Mouse (Mus musculus) CD4-positive, CD25-positive, alpha-beta regulatory T cell, adult 4 months (primary cell): ENCODE data around the gene Rpl10a. TPM values are rescaled to one million over a fixed set of nuclear protein-coding genes. Genes with fewer than 3 reads are reported as not detected.
A peak's percentile ranks its signal among the peaks of the same experiment; 100 is the strongest.
"Not testable (repeated sequence)": the region's sequence is repeated elsewhere in the genome, so short reads cannot be mapped to it uniquely, and the experiment has no call there.

Experiments used
- ATAC-seq: one replicate; pipeline ENCODE4 v1.8.0; 2017
- polyA plus RNA-seq, 2 experiments: library from polyadenylated mRNA; unstranded; fragments of 100-300 nt; shearing (Covaris generic); gene quantifications; one replicate each; pipeline ENCODE4 v1.2.1; 2017

Rpl10a gene
- polyA plus RNA-seq, 2 experiments from 2014 or later, result 798 to 811 TPM

DNA sequence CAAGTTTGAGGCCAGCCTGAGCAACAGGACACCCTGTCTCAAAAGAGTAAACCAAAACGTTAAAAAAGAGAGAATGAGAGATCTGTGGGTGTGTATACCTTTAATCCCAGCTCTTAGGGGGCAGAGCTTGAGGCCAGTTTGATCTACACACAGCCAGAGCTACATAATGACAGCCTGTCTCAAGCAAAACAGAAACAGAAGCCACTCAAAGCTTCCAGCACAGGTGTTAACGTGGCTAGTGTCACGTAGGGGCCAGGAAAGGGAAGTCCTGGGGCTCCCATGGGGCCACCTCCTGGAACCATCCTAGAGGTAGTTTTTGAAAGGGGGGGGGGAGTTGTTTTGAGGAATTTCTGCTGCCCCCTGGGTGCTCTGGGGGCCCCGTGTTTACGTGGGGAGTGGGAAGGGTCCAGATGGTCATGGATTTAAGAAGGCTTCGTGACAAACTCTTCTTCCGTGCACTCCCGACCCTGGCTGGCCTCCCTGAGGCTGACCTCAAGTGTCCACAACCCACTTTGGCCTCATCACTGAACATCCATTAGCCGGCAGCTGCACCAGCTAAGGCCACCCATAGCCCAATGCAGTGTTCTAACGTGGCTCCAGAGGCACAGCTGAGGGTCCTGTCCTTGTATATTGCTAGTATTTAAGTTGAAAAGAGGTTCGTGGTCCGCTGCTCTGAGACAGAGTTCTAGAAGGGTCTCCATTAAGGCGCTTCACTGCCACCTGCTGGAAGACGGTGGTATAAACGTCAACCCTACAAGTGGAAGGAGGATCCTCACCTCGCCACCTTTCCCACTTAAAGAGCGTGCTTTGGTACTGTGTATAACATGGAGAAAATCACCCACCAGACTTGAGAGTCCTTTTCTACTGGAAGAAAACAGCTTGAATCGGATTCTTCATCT lies 19.7 kb upstream of the Rpl10a start:
- ATAC-seq, result peak; percentile 39

- no peak for ATAC-seq
Observed at GRCm38 (mm10) chr17:28310831-28311230, 17.4 kb upstream of the Rpl10a start.

- no peak for ATAC-seq
Observed at GRCm38 (mm10) chr17:28311366-28312132, 16.7 kb upstream of the Rpl10a start.

- peak; percentile 5 for ATAC-seq
Observed at GRCm38 (mm10) chr17:28312232-28313211, 15.7 kb upstream of the Rpl10a start.

- ATAC-seq, result peak; percentile 98
Observed at GRCm38 (mm10) chr17:28313212-28313879, 14.9 kb upstream of the Rpl10a start, which contains the start of gene Fance. Fance (plus strand) TSS chr17:28313519.

DNA sequence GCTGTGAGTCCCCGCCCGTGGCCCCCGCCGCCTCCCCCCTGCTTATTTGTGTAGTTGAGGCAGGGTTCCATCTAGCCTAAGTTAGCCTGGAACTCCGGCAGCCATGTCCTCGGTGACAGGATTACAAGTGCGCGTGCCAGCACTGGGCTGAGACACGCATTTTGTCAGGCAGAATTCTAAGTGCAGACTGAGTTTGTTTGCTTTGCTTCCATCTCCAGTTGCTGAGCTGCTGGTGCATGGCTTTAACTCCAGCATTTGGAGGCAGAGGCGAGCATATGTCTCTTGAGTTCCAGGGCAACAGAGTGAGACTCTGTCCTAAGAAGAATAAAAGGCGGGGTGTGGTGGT lies 14.4 kb upstream of the Rpl10a start:
- ATAC-seq, result no peak

DNA sequence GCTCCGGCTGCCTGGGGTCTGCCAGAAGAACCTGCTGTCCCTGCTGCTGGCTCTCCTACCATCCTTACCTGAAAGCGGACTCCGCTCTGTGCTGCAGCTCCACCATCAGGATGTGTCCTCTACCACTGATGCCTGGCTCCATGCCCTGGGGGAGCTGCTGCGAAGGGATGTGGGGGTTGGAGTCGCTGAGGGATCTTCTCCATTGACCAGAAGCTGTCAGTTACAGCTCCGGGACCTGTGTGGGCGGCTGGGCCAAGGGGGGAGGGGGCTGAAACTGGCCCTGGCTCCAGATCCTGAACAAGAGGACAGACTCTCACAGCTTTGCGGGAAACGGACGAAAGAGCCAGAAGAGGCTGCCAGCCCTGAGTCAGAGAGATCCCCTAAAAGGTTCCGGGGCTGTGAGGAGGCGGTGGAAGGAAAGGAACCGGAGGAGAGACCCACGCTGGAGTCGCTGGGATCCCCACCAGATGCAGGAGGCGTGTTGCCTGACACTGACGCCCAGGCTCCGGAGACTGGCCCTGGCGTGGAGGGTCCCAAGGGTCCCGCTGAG lies 12.6 kb upstream of the Rpl10a start:
- no peak for ATAC-seq

DNA sequence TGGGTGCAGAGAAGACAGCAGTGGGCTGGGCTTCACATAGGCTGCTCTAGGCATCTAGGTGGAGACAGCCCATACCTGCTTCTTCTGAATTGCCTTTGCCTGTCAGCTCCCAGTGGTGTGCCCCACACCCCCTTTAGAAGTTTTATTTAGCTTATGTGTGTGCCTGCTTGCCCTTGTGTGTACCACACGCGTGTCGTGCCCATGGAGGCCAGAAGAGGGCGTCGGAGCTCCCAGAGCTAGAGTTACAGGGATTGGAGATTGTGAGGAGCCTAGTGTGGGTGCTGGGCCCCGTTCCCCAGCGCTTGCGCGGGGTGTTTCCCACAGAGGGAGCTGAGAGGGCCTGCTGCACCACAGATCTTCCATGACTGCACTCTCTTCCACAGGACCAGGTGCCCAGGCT lies 11.8 kb upstream of the Rpl10a start:
- no peak for ATAC-seq

DNA sequence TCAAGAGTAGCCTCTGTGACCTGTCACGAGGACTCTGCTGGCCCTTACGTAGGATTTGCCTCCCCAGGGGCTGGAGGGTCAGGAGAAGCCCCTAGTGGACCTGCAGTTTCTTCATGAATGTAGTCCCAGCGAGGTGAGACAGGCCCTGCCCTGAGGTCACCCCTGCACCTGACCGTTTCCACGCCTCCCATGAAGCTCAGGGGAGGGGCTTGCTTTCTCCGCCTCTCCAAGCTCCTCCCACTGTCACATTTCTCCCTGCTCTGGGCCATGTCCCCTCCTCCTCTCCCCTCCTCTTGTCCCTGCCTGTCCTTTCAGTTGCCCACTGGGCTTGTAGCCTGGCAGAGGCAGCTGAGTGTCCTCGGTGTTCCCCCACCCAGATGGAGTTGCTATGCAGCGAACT lies 11.2 kb upstream of the Rpl10a start:
- no peak for ATAC-seq

GRCm38 (mm10) chr17:28317725-28318124 lies 10.5 kb upstream of the Rpl10a start:
- ATAC-seq, result no peak

DNA sequence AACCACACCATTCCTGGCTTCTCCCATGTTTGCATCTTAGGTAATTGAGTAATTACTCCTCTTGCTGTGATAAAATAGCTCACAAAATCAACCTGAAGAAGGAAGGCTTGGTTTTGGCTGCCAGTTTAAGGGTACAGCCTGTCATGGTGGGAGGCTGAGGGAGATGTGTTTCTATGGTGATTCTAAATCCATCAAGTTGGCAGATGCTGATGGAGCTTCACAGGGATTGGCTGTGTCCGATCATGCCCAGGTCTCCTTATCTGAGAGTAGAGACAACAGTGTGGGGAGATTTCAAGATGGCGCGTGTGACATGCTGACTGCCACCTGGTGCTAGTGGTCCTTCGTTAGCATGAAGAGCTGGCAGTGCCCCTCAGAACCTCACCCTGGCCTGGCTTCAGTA lies 6.6 kb upstream of the Rpl10a start:
- ATAC-seq, result no peak

DNA sequence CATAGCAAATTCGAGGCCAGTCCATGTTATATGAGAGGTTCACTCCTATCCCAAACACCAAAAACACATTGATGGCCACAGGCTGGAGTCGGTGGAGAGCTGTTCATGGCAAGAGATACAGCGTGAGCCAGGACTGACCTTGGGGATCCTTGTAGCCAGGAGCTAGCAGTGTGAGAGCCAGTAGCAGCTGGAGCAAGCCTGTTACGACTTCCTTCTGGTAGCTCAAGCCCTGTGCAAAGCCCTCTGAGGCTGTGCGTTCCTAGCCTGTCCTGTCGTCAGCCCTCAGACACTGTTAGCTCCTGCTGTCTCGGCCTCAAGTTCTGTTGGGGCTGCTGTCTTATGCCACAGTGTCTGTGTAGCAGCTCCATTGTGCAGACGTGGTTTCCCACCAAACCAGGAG lies 4.5 kb upstream of the Rpl10a start:
- no peak for ATAC-seq

GRCm38 (mm10) chr17:28324416-28324815 lies 3.9 kb upstream of the Rpl10a start:
- ATAC-seq, result not testable (repeated sequence)

GRCm38 (mm10) chr17:28325751-28326150 lies 2.5 kb upstream of the Rpl10a start:
- ATAC-seq, result no peak

GRCm38 (mm10) chr17:28326951-28327350 lies 1.3 kb upstream of the Rpl10a start:
- ATAC-seq, result no peak

- ATAC-seq, result peak; percentile 7
Observed at GRCm38 (mm10) chr17:28327673-28328325, 472 bp upstream of the Rpl10a start.

- peak; percentile 8 for ATAC-seq
Observed at GRCm38 (mm10) chr17:28328946-28329345, 675 bp downstream of the Rpl10a start.

DNA sequence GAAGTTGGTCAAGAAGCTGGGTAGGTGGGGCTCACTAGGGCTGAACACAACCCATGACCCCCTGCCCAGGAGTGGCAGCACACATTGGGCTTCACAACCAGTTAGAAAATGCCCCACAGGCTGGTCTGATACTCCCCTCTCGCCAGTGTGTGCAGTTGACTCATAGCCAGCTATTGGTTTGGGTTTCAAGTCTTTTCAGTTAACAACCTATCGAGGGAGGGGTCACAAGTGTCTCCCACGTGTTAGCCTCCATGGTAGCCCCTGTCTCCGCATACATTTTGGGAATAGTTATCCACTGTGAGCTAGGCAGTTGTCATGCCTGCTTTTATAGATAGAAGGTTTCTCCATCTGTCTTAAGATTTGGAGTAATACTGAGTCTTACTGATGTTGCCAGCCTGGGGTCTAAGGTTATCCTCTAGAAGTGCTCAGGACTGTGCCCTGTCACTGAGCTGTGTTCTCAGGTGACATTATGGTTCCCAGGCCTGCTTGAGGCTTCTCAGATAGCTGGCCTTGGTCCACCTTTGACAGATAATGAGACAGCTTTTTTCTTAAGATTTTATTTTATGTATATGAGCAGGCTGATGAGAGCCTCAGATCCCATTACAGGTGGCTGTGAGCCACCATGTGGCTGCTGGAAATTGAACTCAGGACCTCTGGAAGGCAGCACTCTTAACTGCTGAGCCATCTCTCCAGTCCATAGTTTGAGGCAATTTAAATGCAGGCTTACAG lies 1.4 kb downstream of the Rpl10a start:
- ATAC-seq, result no peak

GRCm38 (mm10) chr17:28330232-28330546 lies 1.9 kb downstream of the Rpl10a start:
- no peak for ATAC-seq

- ATAC-seq, result not testable (repeated sequence)
Observed at GRCm38 (mm10) chr17:28330590-28330989, 2.3 kb downstream of the Rpl10a start.
